Mouse (Mus musculus) liver, embryonic 11.5 days (tissue): ENCODE measurements around the gene Slamf7. TPM values are rescaled to one million over a fixed set of nuclear protein-coding genes. Genes with fewer than 3 reads are reported as not detected.

Experiments used
- ATAC-seq: fragments of 200-750 bp; cut with Nextera tagmentation; replicated peaks from 2 replicates; pipeline ENCODE4 v1.8.0; 2017; ENCODE audit warnings: moderate number of reproducible peaks, mild to moderate bottlenecking, moderate TSS enrichment, moderate library complexity; ENCODE audit not compliant: low FRiP score
- DNase-seq: peaks from one replicate; pipeline ENCODE4 v3.0.0-alpha.2; 2017; ENCODE audit warnings: low spot score
- H3K27ac ChIP-seq: fragments of 300-500 bp; sonication (generic); 2 replicates; pipeline ENCODE4 v1.5.1; 2014; ENCODE audit warnings: mild to moderate bottlenecking, low read depth, low read length, control low read depth
- H3K27me3 ChIP-seq: fragments of 300-500 bp; sonication (generic); replicated peaks from 2 replicates; pipeline ENCODE4 v1.6.1; 2014; ENCODE audit warnings: low read length, mixed read lengths; ENCODE audit not compliant: control insufficient read depth, insufficient read depth
- H3K36me3 ChIP-seq: fragments of 300-500 bp; sonication (generic); 2 replicates; pipeline ENCODE4 v1.6.1; 2014; ENCODE audit warnings: mild to moderate bottlenecking, low read length, moderate library complexity, mixed read lengths; ENCODE audit not compliant: control insufficient read depth, insufficient read depth
- H3K4me1 ChIP-seq: fragments of 300-500 bp; sonication (generic); replicated peaks from 2 replicates; pipeline ENCODE4 v1.6.1; 2014; ENCODE audit warnings: low read length, mixed read lengths; ENCODE audit not compliant: control insufficient read depth, insufficient read depth
- H3K4me2 ChIP-seq: fragments of 300-500 bp; sonication (generic); 2 replicates; pipeline ENCODE4 v1.6.1; 2014; ENCODE audit warnings: mild to moderate bottlenecking, control low read depth, moderate library complexity
- H3K4me3 ChIP-seq: fragments of 300-500 bp; sonication (generic); 2 replicates; pipeline ENCODE4 v1.5.1; 2014; ENCODE audit warnings: low read depth, low read length, control low read depth
- H3K9ac ChIP-seq: fragments of 300-500 bp; sonication (generic); 2 replicates; pipeline ENCODE4 v1.6.1; 2014; ENCODE audit warnings: low read depth, low read length, control low read depth
- H3K9me3 ChIP-seq: fragments of 300-500 bp; sonication (generic); 2 replicates; pipeline ENCODE4 v1.6.1; 2016; ENCODE audit warnings: low read length, inconsistent platforms, mixed read lengths; ENCODE audit not compliant: control insufficient read depth
- WGBS: fragments of 180-500 bp; shearing (Covaris S2); extraction: QIAGEN DNeasy Blood & Tissue Kit; methylation state at CpG from one replicate; pipeline ENCODE4 v1.1.7; 2014; 5-methylcytosine and 5-hydroxymethylcytosine counted together
- polyA plus RNA-seq: library from polyadenylated mRNA; unstranded; fragments of >200 nt; fragmentation: Nextera tagmentation; extraction: Ambion mirVana; gene quantifications from 2 replicates; pipeline ENCODE4 v1.2.1, GENCODE M21; 2014

Gene Slamf7
- polyA plus RNA-seq, 1 experiment from 2014 or later, result not detected

DNA sequence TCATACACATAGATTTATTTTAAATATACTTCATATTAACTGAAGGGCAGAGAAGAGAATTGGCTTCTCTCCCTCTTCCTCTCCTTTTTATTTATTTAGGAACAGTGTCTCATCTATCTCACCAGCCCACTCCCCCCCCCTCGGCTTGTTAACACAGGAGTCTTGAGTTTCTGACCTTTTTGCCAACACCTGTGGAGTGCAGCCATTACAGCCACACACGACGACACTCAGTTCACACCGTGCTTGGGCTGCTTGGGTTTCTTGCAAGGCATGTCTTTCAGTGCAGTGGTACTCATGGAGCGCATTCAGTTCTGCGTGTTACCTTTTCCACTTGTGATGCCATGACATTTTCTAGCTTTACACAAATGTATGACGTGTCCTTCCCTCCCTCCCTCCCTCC lies 22.8 kb downstream of the Slamf7 start:
- 76% methylated on average over 7 of the region's 7 CpGs for WGBS
- H3K36me3 ChIP-seq, result no peaks in the 10 kb centered on the region
- H3K4me2 ChIP-seq, result no peak overlapping the region
- no peak overlapping the region for H3K9ac ChIP-seq
- no peaks in the 10 kb centered on the region for H3K27me3 ChIP-seq
- H3K27ac ChIP-seq, result no peak overlapping the region
- no peak for DNase-seq
- no peak overlapping the region for H3K4me3 ChIP-seq
- no peak for ATAC-seq
- H3K4me1 ChIP-seq, result no peaks in the 10 kb centered on the region
- no peaks in the 10 kb centered on the region for H3K9me3 ChIP-seq

GRCm38 (mm10) chr1:171629168-171629567 lies 23.7 kb downstream of the Slamf7 start:
- Histone ChIP-seq H3K4me2 (no peak overlapping the region), H3K9ac (no peak overlapping the region), H3K4me3 (no peak overlapping the region), H3K36me3 (no peaks in the 10 kb centered on the region), H3K4me1 (no peaks in the 10 kb centered on the region), H3K9me3 (no peaks in the 10 kb centered on the region), H3K27me3 (no peaks in the 10 kb centered on the region), H3K27ac (no peak overlapping the region)
- ATAC-seq, result no peak
- no peak for DNase-seq
- WGBS, result 52% methylated on average over 6 of the region's 6 CpGs

GRCm38 (mm10) chr1:171627801-171628200 lies 25.0 kb downstream of the Slamf7 start:
- DNase-seq, result no peak
- no peak overlapping the region for H3K4me2 ChIP-seq
- no peaks in the 10 kb centered on the region for H3K36me3 ChIP-seq
- H3K9ac ChIP-seq, result no peak overlapping the region
- ATAC-seq, result no peak
- H3K27ac ChIP-seq, result no peak overlapping the region
- no peaks in the 10 kb centered on the region for H3K27me3 ChIP-seq
- 69% methylated on average over 3 of the region's 3 CpGs for WGBS
- H3K4me3 ChIP-seq, result no peak overlapping the region
- H3K4me1 ChIP-seq, result no peaks in the 10 kb centered on the region
- H3K9me3 ChIP-seq, result no peaks in the 10 kb centered on the region

DNA sequence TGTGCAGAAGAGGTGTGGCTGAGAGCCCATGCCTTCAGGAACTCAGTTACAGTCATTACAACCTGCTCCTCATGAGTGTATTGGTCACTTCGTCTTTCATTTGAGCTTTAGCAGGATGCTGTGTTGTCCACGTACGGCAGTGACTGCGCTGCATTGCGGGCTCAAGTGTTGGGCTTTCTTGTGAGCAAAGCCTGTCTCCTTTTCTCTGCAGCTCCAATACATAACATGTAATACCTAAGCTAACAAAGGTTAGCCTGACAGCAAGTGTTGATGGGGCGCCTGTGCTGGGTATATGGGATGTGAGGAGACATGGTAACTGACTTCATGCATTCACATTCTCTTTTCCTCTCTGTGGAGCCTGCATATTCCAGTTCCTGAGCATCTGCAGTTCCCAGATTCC lies 32.7 kb downstream of the Slamf7 start:
- no peaks in the 10 kb centered on the region for H3K27me3 ChIP-seq
- 85% methylated on average over 6 of the region's 6 CpGs for WGBS
- H3K4me3 ChIP-seq, result no peak overlapping the region
- H3K4me2 ChIP-seq, result no peak overlapping the region
- DNase-seq (no peak), ATAC-seq (no peak)
- H3K9me3 ChIP-seq, result no peaks in the 10 kb centered on the region
- H3K9ac ChIP-seq, result no peak overlapping the region
- H3K36me3 ChIP-seq, result no peaks in the 10 kb centered on the region
- no peak overlapping the region for H3K27ac ChIP-seq
- H3K4me1 ChIP-seq, result no peaks in the 10 kb centered on the region

GRCm38 (mm10) chr1:171619645-171620044 lies 33.2 kb downstream of the Slamf7 start:
- Histone ChIP-seq H3K9ac (no peak overlapping the region), H3K4me3 (no peak overlapping the region), H3K27ac (no peak overlapping the region), H3K4me1 (no peaks in the 10 kb centered on the region), H3K9me3 (no peaks in the 10 kb centered on the region), H3K27me3 (no peaks in the 10 kb centered on the region), H3K36me3 (no peaks in the 10 kb centered on the region), H3K4me2 (no peak overlapping the region)
- WGBS, result 64% methylated on average over 3 of the region's 3 CpGs
- ATAC-seq, result no peak
- DNase-seq, result no peak

DNA sequence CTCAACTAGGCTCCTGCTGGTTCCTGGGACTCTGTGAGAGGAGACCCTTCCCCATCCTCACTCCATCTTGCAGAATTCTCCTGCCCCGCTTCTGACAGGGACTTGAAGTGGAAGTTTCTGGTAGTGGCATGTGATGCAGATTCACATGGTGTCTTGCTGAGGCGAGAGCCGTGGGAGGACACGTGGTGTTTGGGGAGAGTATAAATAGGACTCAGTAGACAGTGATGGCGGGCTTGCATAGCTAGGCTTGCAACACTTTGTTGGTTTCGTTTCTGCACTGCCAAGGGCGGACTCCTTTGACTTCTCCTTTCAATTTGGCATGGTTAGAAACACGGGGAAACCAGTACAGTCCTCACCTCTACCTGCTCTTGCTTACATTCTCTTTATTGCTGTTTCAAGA lies 33.8 kb downstream of the Slamf7 start:
- WGBS, result 61% methylated on average over 8 of the region's 8 CpGs
- no peak overlapping the region for H3K9ac ChIP-seq
- no peak overlapping the region for H3K4me3 ChIP-seq
- DNase-seq (no peak), ATAC-seq (no peak)
- no peaks in the 10 kb centered on the region for H3K36me3 ChIP-seq
- H3K9me3 ChIP-seq, result no peaks in the 10 kb centered on the region
- no peak overlapping the region for H3K27ac ChIP-seq
- H3K4me1 ChIP-seq, result no peaks in the 10 kb centered on the region
- no peak overlapping the region for H3K4me2 ChIP-seq
- H3K27me3 ChIP-seq, result no peaks in the 10 kb centered on the region

DNA sequence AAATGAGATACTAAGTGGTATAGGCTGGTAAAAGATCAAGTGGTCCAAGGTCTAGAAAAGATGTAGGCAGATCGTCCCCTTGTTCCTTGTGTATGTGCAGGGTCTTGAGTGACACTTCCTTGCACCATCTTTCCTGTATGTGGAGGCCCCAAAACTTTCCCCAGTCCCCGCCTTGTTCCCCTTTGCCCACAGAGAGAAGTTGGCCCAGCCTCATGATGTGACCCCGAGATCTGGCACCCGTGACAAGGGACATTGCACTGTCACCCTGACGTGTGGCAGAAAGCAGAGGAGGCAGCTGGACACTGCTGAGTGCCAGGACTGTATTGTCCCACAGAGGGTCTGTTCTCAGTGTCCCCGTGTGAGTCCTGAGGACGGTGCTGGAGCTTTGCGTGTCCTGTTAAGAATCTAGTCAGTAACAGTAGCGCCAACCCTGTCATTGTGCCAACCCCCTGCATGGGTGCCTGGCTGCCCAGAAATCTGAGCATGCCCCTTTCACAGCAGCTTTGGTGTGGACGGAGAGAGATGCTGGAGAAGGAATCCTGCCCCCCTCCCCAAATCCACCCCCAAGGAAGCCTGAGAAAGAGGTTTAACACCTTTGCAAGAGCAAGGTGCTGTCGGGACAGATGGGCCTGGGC lies 35.8 kb downstream of the Slamf7 start:
- H3K27me3 ChIP-seq, result no peaks in the 10 kb centered on the region
- WGBS, result 70% methylated on average over 11 of the region's 11 CpGs
- no peaks in the 10 kb centered on the region for H3K9me3 ChIP-seq
- DNase-seq, result no peak
- no peak for ATAC-seq
- H3K4me2 ChIP-seq, result no peak overlapping the region
- no peaks in the 10 kb centered on the region for H3K36me3 ChIP-seq
- no peak overlapping the region for H3K27ac ChIP-seq
- no peaks in the 10 kb centered on the region for H3K4me1 ChIP-seq
- no peak overlapping the region for H3K9ac ChIP-seq
- H3K4me3 ChIP-seq, result no peak overlapping the region

DNA sequence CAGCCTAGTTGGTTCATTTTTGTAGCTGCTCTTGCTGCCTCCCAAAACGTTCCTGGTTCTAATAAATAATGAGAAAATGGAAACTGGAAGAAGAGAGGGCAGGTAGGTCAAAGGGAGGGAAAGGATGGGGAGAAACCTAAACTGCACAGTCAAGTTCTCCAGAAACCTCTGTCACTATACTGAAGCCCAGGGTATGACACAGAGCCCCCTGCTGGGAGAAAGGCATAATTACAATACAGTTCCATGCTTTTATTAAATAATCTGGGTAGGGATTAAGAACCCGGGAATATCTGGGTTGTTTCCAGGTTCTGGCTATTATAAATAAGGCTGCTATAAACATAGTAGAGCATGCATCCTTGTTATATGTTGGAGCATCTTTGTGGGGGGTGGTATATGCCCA lies 38.9 kb downstream of the Slamf7 start:
- Histone ChIP-seq H3K9me3 (no peaks in the 10 kb centered on the region), H3K36me3 (no peaks in the 10 kb centered on the region), H3K27ac (no peak overlapping the region), H3K9ac (no peak overlapping the region), H3K4me1 (no peaks in the 10 kb centered on the region), H3K4me3 (no peak overlapping the region), H3K27me3 (no peaks in the 10 kb centered on the region), H3K4me2 (no peak overlapping the region)
- DNase-seq (no peak), ATAC-seq (no peak)
- 22% methylated on average over 2 of the region's 2 CpGs for WGBS

- Histone ChIP-seq H3K9ac (no peak overlapping the region), H3K4me3 (no peak overlapping the region), H3K27ac (no peak overlapping the region), H3K9me3 (no peaks in the 10 kb centered on the region), H3K36me3 (no peaks in the 10 kb centered on the region), H3K4me2 (no peak overlapping the region), H3K27me3 (no peaks in the 10 kb centered on the region), H3K4me1 (no peaks in the 10 kb centered on the region)
- 17% methylated on average over 1 of the region's 1 CpGs for WGBS
- DNase-seq, result no peak
- ATAC-seq, result no peak
Observed at GRCm38 (mm10) chr1:171610781-171611180, 42.1 kb downstream of the Slamf7 start.
